Mouse (Mus musculus) embryonic facial prominence, embryonic 15.5 days (tissue): ENCODE results near the gene Fto. TPM values are rescaled to one million over a fixed set of nuclear protein-coding genes. Genes with fewer than 3 reads are reported as not detected.

ENCODE experiments used
- ATAC-seq: fragments of 200-750 bp; cut with Nextera tagmentation; 2 replicates; pipeline ENCODE4 v1.8.0; 2017; ENCODE audit warnings: low read depth, moderate TSS enrichment; ENCODE audit not compliant: insufficient number of reproducible peaks, low FRiP score, low TSS enrichment
- H3K27ac ChIP-seq: fragments of 300-500 bp; sonication (generic); replicated peaks from 2 replicates; pipeline ENCODE4 v1.5.1; 2015; ENCODE audit warnings: mild to moderate bottlenecking, inconsistent platforms
- H3K27me3 ChIP-seq: fragments of 300-500 bp; sonication (generic); 2 replicates; pipeline ENCODE4 v1.6.1; 2015; ENCODE audit warnings: inconsistent platforms
- H3K36me3 ChIP-seq: fragments of 300-500 bp; sonication (generic); 2 replicates; pipeline ENCODE4 v1.6.1; 2015; ENCODE audit warnings: mild to moderate bottlenecking, inconsistent platforms
- H3K4me1 ChIP-seq: fragments of 300-500 bp; sonication (generic); 2 replicates; pipeline ENCODE4 v1.6.1; 2015; ENCODE audit warnings: inconsistent platforms
- H3K4me2 ChIP-seq: fragments of 300-500 bp; sonication (generic); replicated peaks from 2 replicates; pipeline ENCODE4 v1.6.1; 2015; ENCODE audit warnings: mild to moderate bottlenecking, inconsistent platforms
- H3K4me3 ChIP-seq: fragments of 300-500 bp; sonication (generic); replicated peaks from 2 replicates; pipeline ENCODE4 v1.5.1; 2015; ENCODE audit warnings: mild to moderate bottlenecking, inconsistent platforms
- H3K9ac ChIP-seq: fragments of 300-500 bp; sonication (generic); 2 replicates; pipeline ENCODE4 v1.6.1; 2015; ENCODE audit warnings: inconsistent platforms
- H3K9me3 ChIP-seq: fragments of 300-500 bp; sonication (generic); replicated peaks from 2 replicates; pipeline ENCODE4 v1.6.1; 2016; ENCODE audit warnings: inconsistent platforms
- WGBS: fragments of 180-500 bp; shearing (Covaris S2); methylation state at CpG from one replicate; pipeline ENCODE4 v1.1.7; 2015; 5-methylcytosine and 5-hydroxymethylcytosine counted together
- polyA plus RNA-seq: library from polyadenylated mRNA; unstranded; fragments of >200 nt; fragmentation: Nextera tagmentation; extraction: Ambion mirVana; gene quantifications from 2 replicates; pipeline ENCODE4 v1.2.1, GENCODE M21; 2015

Fto gene
- polyA plus RNA-seq, 1 experiment from 2014 or later, result 111 TPM

- H3K4me3 ChIP-seq, result no peak overlapping the region
- no peak overlapping the region for H3K27ac ChIP-seq
- no peak overlapping the region for H3K9ac ChIP-seq
- H3K4me1 ChIP-seq, result no peaks in the 10 kb centered on the region
- ATAC-seq, result no peak
- H3K4me2 ChIP-seq, result no peak overlapping the region
- no peaks in the 10 kb centered on the region for H3K27me3 ChIP-seq
- no peaks in the 10 kb centered on the region for H3K36me3 ChIP-seq
- WGBS, result 90% methylated on average over 6 of the region's 6 CpGs
- no peaks in the 10 kb centered on the region for H3K9me3 ChIP-seq
Measured at GRCm38 (mm10) chr8:91460965-91461364, 147.6 kb downstream of the Fto start.

- H3K4me3 ChIP-seq, result no peak overlapping the region
- H3K27ac ChIP-seq, result no peak overlapping the region
- H3K4me2 ChIP-seq, result no peak overlapping the region
- peaks cover 2% of the 10 kb centered on the region; the same call in 1 of the 2 replicates for H3K36me3 ChIP-seq
- H3K4me1 ChIP-seq, result no peaks in the 10 kb centered on the region
- no peaks in the 10 kb centered on the region for H3K27me3 ChIP-seq
- ATAC-seq, result no peak
- H3K9ac ChIP-seq, result no peak overlapping the region
- H3K9me3 ChIP-seq, result no peaks in the 10 kb centered on the region
- 46% methylated on average over 2 of the region's 2 CpGs for WGBS
Measured at GRCm38 (mm10) chr8:91463757-91464156, 150.4 kb downstream of the Fto start.

- H3K9ac ChIP-seq, result no peak overlapping the region
- H3K4me3 ChIP-seq, result no peak overlapping the region
- peaks cover 6% of the 10 kb centered on the region; the same call in 1 of the 2 replicates for H3K36me3 ChIP-seq
- H3K27me3 ChIP-seq, result no peaks in the 10 kb centered on the region
- 93% methylated on average over 3 of the region's 3 CpGs for WGBS
- no peaks in the 10 kb centered on the region for H3K9me3 ChIP-seq
- H3K27ac ChIP-seq, result no peak overlapping the region
- no peak for ATAC-seq
- no peak overlapping the region for H3K4me2 ChIP-seq
- H3K4me1 ChIP-seq, result no peaks in the 10 kb centered on the region
Measured at GRCm38 (mm10) chr8:91467463-91467862, 154.1 kb downstream of the Fto start.

GRCm38 (mm10) chr8:91467881-91468534 lies 154.7 kb downstream of the Fto start:
- Histone ChIP-seq H3K4me3 (no peak overlapping the region), H3K9ac (no peak overlapping the region), H3K4me2 (no peak overlapping the region), H3K27ac (no peak overlapping the region), H3K4me1 (no peaks in the 10 kb centered on the region), H3K27me3 (no peaks in the 10 kb centered on the region), H3K36me3 (peaks cover 6% of the 10 kb centered on the region; the same call in 1 of the 2 replicates), H3K9me3 (no peaks in the 10 kb centered on the region)
- no peak for ATAC-seq
- 87% methylated on average over 8 of the region's 8 CpGs for WGBS

- no peak overlapping the region for H3K27ac ChIP-seq
- H3K36me3 ChIP-seq, result peaks cover 11% of the 10 kb centered on the region
- H3K9ac ChIP-seq, result no peak overlapping the region
- no peak overlapping the region for H3K4me2 ChIP-seq
- no peaks in the 10 kb centered on the region for H3K9me3 ChIP-seq
- H3K4me1 ChIP-seq, result no peaks in the 10 kb centered on the region
- WGBS, result 90% methylated on average over 8 of the region's 8 CpGs
- ATAC-seq, result no peak
- no peak overlapping the region for H3K4me3 ChIP-seq
- no peaks in the 10 kb centered on the region for H3K27me3 ChIP-seq
Measured at GRCm38 (mm10) chr8:91469441-91469840, 156.1 kb downstream of the Fto start.

GRCm38 (mm10) chr8:91474731-91475279 lies 161.5 kb downstream of the Fto start:
- no peak for ATAC-seq
- no peaks in the 10 kb centered on the region for H3K27me3 ChIP-seq
- no peaks in the 10 kb centered on the region for H3K9me3 ChIP-seq
- H3K9ac ChIP-seq, result no peak overlapping the region
- H3K27ac ChIP-seq, result no peak overlapping the region
- no peak overlapping the region for H3K4me3 ChIP-seq
- peaks cover 17% of the 10 kb centered on the region for H3K36me3 ChIP-seq
- WGBS, result 87% methylated on average over 6 of the region's 6 CpGs
- H3K4me1 ChIP-seq, result no peaks in the 10 kb centered on the region
- no peak overlapping the region for H3K4me2 ChIP-seq

- Histone ChIP-seq H3K4me2 (no peak overlapping the region), H3K36me3 (peaks cover 17% of the 10 kb centered on the region), H3K9ac (no peak overlapping the region), H3K27me3 (no peaks in the 10 kb centered on the region), H3K9me3 (no peaks in the 10 kb centered on the region), H3K4me3 (no peak overlapping the region), H3K4me1 (no peaks in the 10 kb centered on the region), H3K27ac (no peak overlapping the region)
- no peak for ATAC-seq
- 87% methylated on average over 5 of the region's 5 CpGs for WGBS
Measured at GRCm38 (mm10) chr8:91476988-91477387, 163.7 kb downstream of the Fto start.

GRCm38 (mm10) chr8:91477471-91477870 lies 164.1 kb downstream of the Fto start:
- WGBS, result 89% methylated on average over 10 of the region's 10 CpGs
- no peak for ATAC-seq

GRCm38 (mm10) chr8:91482511-91482910 lies 169.2 kb downstream of the Fto start:
- Histone ChIP-seq H3K4me1 (no peaks in the 10 kb centered on the region), H3K27me3 (no peaks in the 10 kb centered on the region), H3K9me3 (no peaks in the 10 kb centered on the region), H3K4me2 (no peak overlapping the region), H3K36me3 (peaks cover 14% of the 10 kb centered on the region; the same call in 1 of the 2 replicates), H3K9ac (no peak overlapping the region), H3K27ac (no peak overlapping the region), H3K4me3 (no peak overlapping the region)
- WGBS, result 73% methylated on average over 9 of the region's 9 CpGs
- no peak for ATAC-seq

More at GRCm38 (mm10) chr8:91477471-91477870, 164.1 kb downstream of the Fto start:
- Histone ChIP-seq H3K9ac (no peak overlapping the region), H3K36me3 (peaks cover 17% of the 10 kb centered on the region), H3K4me2 (no peak overlapping the region), H3K4me1 (no peaks in the 10 kb centered on the region), H3K27ac (no peak overlapping the region), H3K27me3 (no peaks in the 10 kb centered on the region), H3K9me3 (no peaks in the 10 kb centered on the region), H3K4me3 (no peak overlapping the region)

GRCm38 (mm10) chr8:91486394-91486793 lies 173.1 kb downstream of the Fto start:
- WGBS, result 84% methylated on average over 4 of the region's 4 CpGs
- Histone ChIP-seq H3K4me3 (no peak overlapping the region), H3K36me3 (peaks cover 14% of the 10 kb centered on the region; the same call in 1 of the 2 replicates), H3K27me3 (no peaks in the 10 kb centered on the region), H3K27ac (no peak overlapping the region), H3K4me2 (no peak overlapping the region), H3K4me1 (0 out of 2 replicates have a peak, but pooled peaks cover 11% of the 10 kb centered on the region), H3K9ac (no peak overlapping the region), H3K9me3 (no peaks in the 10 kb centered on the region)
- no peak for ATAC-seq

- Histone ChIP-seq H3K27me3 (no peaks in the 10 kb centered on the region), H3K9me3 (no peaks in the 10 kb centered on the region), H3K4me3 (no peak overlapping the region), H3K27ac (no peak overlapping the region), H3K4me1 (peaks cover 14% of the 10 kb centered on the region; the same call in 1 of the 2 replicates), H3K9ac (no peak overlapping the region), H3K4me2 (no peak overlapping the region), H3K36me3 (peaks cover 14% of the 10 kb centered on the region; the same call in 1 of the 2 replicates)
- no peak for ATAC-seq
- WGBS, result 70% methylated on average over 2 of the region's 2 CpGs
Measured at GRCm38 (mm10) chr8:91487456-91487855, 174.1 kb downstream of the Fto start.
